Mouse (Mus musculus) MEL (cell line): ENCODE measurements at regions not wholly inside any gene's neighbourhood (a gene's known extent, or its start where the extent isn't known, plus 50 kb on each side); places are given as distances from the start of the nearest gene placed in this dataset.

Source experiments
- DNase-seq: peaks from one replicate; pipeline ENCODE4 v3.0.0; 2011; ENCODE audit warnings: low read depth, low spot score
- H3K27ac ChIP-seq: 2 replicates; pipeline ENCODE4 v1.5.1; 2012; ENCODE audit warnings: low read depth, mild to moderate bottlenecking, control low read depth, low read length, moderate library complexity; ENCODE audit not compliant: control insufficient read depth
- H3K27me3 ChIP-seq, 2 experiments: fragments of 150-350 bp in 1 of 2; sonication (generic) in 1 of 2; 2 replicates each; pipeline ENCODE4 v1.6.1; 2012; ENCODE audit warnings: low read length in 2 of 2, mild to moderate bottlenecking in 2 of 2, improper control_type of control experiment in 1 of 2, moderate library complexity in 1 of 2; ENCODE audit not compliant: insufficient read depth in 2 of 2, control insufficient read depth in 1 of 2
- H3K36me3 ChIP-seq, 2 experiments: 2 replicates each; pipeline ENCODE4 v1.6.1; 2012 to 2014; ENCODE audit warnings: low read length in 2 of 2, improper control_type of control experiment in 1 of 2, inconsistent platforms in 1 of 2, mild to moderate bottlenecking in 1 of 2; ENCODE audit not compliant: insufficient read depth in 2 of 2, control insufficient read depth in 1 of 2
- H3K4me1 ChIP-seq, 2 experiments: fragments of 150-350 bp in 1 of 2; sonication (generic) in 1 of 2; 2 replicates each; pipeline ENCODE4 v1.6.1; 2012; ENCODE audit warnings: low read length in 2 of 2, improper control_type of control experiment in 1 of 2, mild to moderate bottlenecking in 1 of 2; ENCODE audit not compliant: insufficient read depth in 2 of 2, control insufficient read depth in 1 of 2
- H3K4me3 ChIP-seq, 2 experiments: fragments of 150-350 bp in 1 of 2; sonication (generic) in 1 of 2; 2 replicates each; pipeline ENCODE4 v1.5.1; 2012; ENCODE audit warnings: low read depth in 2 of 2, low read length in 2 of 2, mild to moderate bottlenecking in 2 of 2, moderate library complexity in 2 of 2, control low read depth in 1 of 2, improper control_type of control experiment in 1 of 2; ENCODE audit not compliant: control insufficient read depth in 1 of 2, insufficient read depth in 1 of 2
- H3K79me2 ChIP-seq: 2 replicates; pipeline ENCODE4 v1.6.1; 2012; ENCODE audit warnings: mild to moderate bottlenecking, low read length, moderate library complexity; ENCODE audit not compliant: control insufficient read depth, poor library complexity, insufficient read depth
- H3K9ac ChIP-seq: 2 replicates; pipeline ENCODE4 v1.6.1; 2012; ENCODE audit warnings: low read depth, mild to moderate bottlenecking, control low read depth, low read length, moderate library complexity; ENCODE audit not compliant: control insufficient read depth, poor library complexity, severe bottlenecking
- H3K9me3 ChIP-seq: fragments of 150-350 bp; sonication (generic); replicated peaks from 2 replicates; pipeline ENCODE4 v1.6.1; 2012; ENCODE audit warnings: mild to moderate bottlenecking, low read length, improper control_type of control experiment, moderate library complexity; ENCODE audit not compliant: insufficient read depth
- CHD1 ChIP-seq: IDR thresholded peaks from 2 replicates; pipeline ENCODE4 v1.6.1; 2012; ENCODE audit warnings: low read depth, mild to moderate bottlenecking, inconsistent platforms, low read length, improper control_type of control experiment
- ELF1 ChIP-seq: IDR thresholded peaks from 2 replicates; pipeline ENCODE4 v1.6.1; 2014; ENCODE audit warnings: low read depth, mild to moderate bottlenecking, inconsistent platforms, low read length, improper control_type of control experiment, moderate library complexity
- EP300 ChIP-seq, 2 experiments: IDR thresholded peaks; 2 replicates each; pipeline ENCODE4 v1.6.1; 2011; ENCODE audit warnings: improper control_type of control experiment in 2 of 2, low read length in 2 of 2, low read depth in 1 of 2, mild to moderate bottlenecking in 1 of 2
- GABPA ChIP-seq: IDR thresholded peaks from 2 replicates; pipeline ENCODE4 v1.6.1; 2012; ENCODE audit warnings: low read depth, mild to moderate bottlenecking, inconsistent platforms, low read length, improper control_type of control experiment, moderate library complexity
- GATA1 ChIP-seq: IDR thresholded peaks from 2 replicates; pipeline ENCODE4 v1.6.1; 2011; ENCODE audit warnings: low read depth, low read length, improper control_type of control experiment
- HCFC1 ChIP-seq: IDR thresholded peaks from 2 replicates; pipeline ENCODE4 v1.6.1; 2012; ENCODE audit warnings: low read depth, mild to moderate bottlenecking, inconsistent platforms, low read length, improper control_type of control experiment, moderate library complexity
- JUND ChIP-seq: IDR thresholded peaks from 2 replicates; pipeline ENCODE4 v1.6.1; 2011; ENCODE audit warnings: low read depth, mild to moderate bottlenecking, improper control_type of control experiment, low read length
- KAT2A ChIP-seq: conservative IDR thresholded peaks from 2 replicates; pipeline ENCODE4 v1.6.1; 2012; ENCODE audit warnings: low read depth, low read length, improper control_type of control experiment, inconsistent platforms
- MAFK ChIP-seq: IDR thresholded peaks from 2 replicates; pipeline ENCODE4 v1.6.1; 2011; ENCODE audit warnings: low read depth, mild to moderate bottlenecking, low read length, improper control_type of control experiment, borderline replicate concordance
- MAX ChIP-seq: IDR thresholded peaks from 2 replicates; pipeline ENCODE4 v1.6.1; 2011; ENCODE audit warnings: low read length, improper control_type of control experiment
- MXI1 ChIP-seq: IDR thresholded peaks from 2 replicates; pipeline ENCODE4 v1.6.1; 2011; ENCODE audit warnings: mild to moderate bottlenecking, low read depth, low read length, improper control_type of control experiment
- NELFE ChIP-seq: IDR thresholded peaks from 2 replicates; pipeline ENCODE4 v1.6.1; 2011; ENCODE audit warnings: low read depth, low read length, improper control_type of control experiment
- NRF1 ChIP-seq: IDR thresholded peaks from 2 replicates; pipeline ENCODE4 v1.6.1; 2014; ENCODE audit warnings: low read depth, mild to moderate bottlenecking, inconsistent platforms, low read length, improper control_type of control experiment, moderate library complexity; ENCODE audit not compliant: poor library complexity, insufficient read depth, severe bottlenecking
- POLR2AphosphoS5 ChIP-seq: IDR thresholded peaks from 2 replicates; pipeline ENCODE4 v1.6.1; 2012; ENCODE audit warnings: low read depth, borderline replicate concordance, mild to moderate bottlenecking, inconsistent platforms, low read length, moderate library complexity, mixed read lengths
- RAD21 ChIP-seq: IDR thresholded peaks from 2 replicates; pipeline ENCODE4 v1.6.1; 2011; ENCODE audit warnings: mild to moderate bottlenecking, low read depth, low read length, improper control_type of control experiment
- SMC3 ChIP-seq: IDR thresholded peaks from 2 replicates; pipeline ENCODE4 v1.6.1; 2011; ENCODE audit warnings: low read depth, low read length, improper control_type of control experiment
- TCF12 ChIP-seq: IDR thresholded peaks from 2 replicates; pipeline ENCODE4 v1.6.1; 2014; ENCODE audit warnings: low read depth, mild to moderate bottlenecking, inconsistent platforms, low read length, improper control_type of control experiment, moderate library complexity
- USF2 ChIP-seq, 2 experiments: IDR thresholded peaks; 2 replicates each; pipeline ENCODE4 v1.6.1; 2011 to 2012; ENCODE audit warnings: improper control_type of control experiment in 2 of 2, low read length in 2 of 2, borderline replicate concordance in 1 of 2, inconsistent platforms in 1 of 2, low read depth in 1 of 2, mild to moderate bottlenecking in 1 of 2; ENCODE audit not compliant: insufficient read depth in 1 of 2
- ZKSCAN1 ChIP-seq: IDR thresholded peaks from 2 replicates; pipeline ENCODE4 v1.6.1; 2012; ENCODE audit warnings: low read depth, mild to moderate bottlenecking, inconsistent platforms, low read length, improper control_type of control experiment, moderate library complexity
- ZNF384 ChIP-seq: IDR thresholded peaks from 2 replicates; pipeline ENCODE4 v1.6.1; 2012; ENCODE audit warnings: low read depth, mild to moderate bottlenecking, inconsistent platforms, low read length, improper control_type of control experiment

GRCm38 (mm10) chr9:71058655-71059054 is 106.6 kb upstream of the Lipc start:
- H3K9me3 ChIP-seq: no peaks in the 10 kb centered on the region
- peak; percentile 14 for DNase-seq
- no peaks in the 10 kb centered on the region for H3K79me2 ChIP-seq

GRCm38 (mm10) chr9:71056836-71057235 is 104.8 kb upstream of the Lipc start:
- Histone ChIP-seq H3K79me2 (no peaks in the 10 kb centered on the region), H3K27ac (no peak overlapping the region), H3K9me3 (no peaks in the 10 kb centered on the region), H3K4me1 (no peaks in the 10 kb centered on the region), H3K4me3 (no peak overlapping the region), H3K27me3 (peaks cover 8 to 13% of the 10 kb centered on the region in 2 experiments), H3K36me3 (no peaks in the 10 kb centered on the region), H3K9ac (no peak overlapping the region)
- DNase-seq: no peak
- no peak for TF ChIP-seq EP300 (IDR thresholded peaks at IDR 0.05; ENCODE audit: low read depth in 1 of 2, low read length in 2 of 2)

More at GRCm38 (mm10) chr9:71058655-71059054, 106.6 kb upstream of the Lipc start:
- Histone ChIP-seq H3K27me3 (peaks cover 2 to 7% of the 10 kb centered on the region in 2 experiments), H3K27ac (no peak overlapping the region), H3K4me1 (no peaks in the 10 kb centered on the region), H3K4me3 (no peak overlapping the region), H3K36me3 (no peaks in the 10 kb centered on the region), H3K9ac (no peak overlapping the region)
- TF ChIP-seq GATA1 (peak; percentile 50; the same call in 1 of the 2 replicates), MAX (no peak), POLR2AphosphoS5 (no peak)

- TF ChIP-seq KAT2A: no peak
- no peak for TF ChIP-seq NRF1
- TF ChIP-seq RAD21: no peak
- no peak for TF ChIP-seq JUND
- TF ChIP-seq TCF12: no peak
- no peak for TF ChIP-seq ZKSCAN1
- TF ChIP-seq CHD1: no peak
- no peak for TF ChIP-seq GABPA
- TF ChIP-seq NELFE: no peak
- no peak for TF ChIP-seq USF2 (IDR thresholded peaks at IDR 0.05; ENCODE audit: borderline replicate concordance in 1 of 2, insufficient read depth in 1 of 2, low read depth in 1 of 2, low read length in 2 of 2)
- no peak for TF ChIP-seq MXI1
- TF ChIP-seq HCFC1: no peak
- no peak for TF ChIP-seq SMC3
- no peak for TF ChIP-seq MAFK
- no peak for TF ChIP-seq ZNF384
- TF ChIP-seq EP300 (IDR thresholded peaks at IDR 0.05; ENCODE audit: low read depth in 1 of 2, low read length in 2 of 2): no peak
- no peak for TF ChIP-seq ELF1
- TF ChIP-seq, all 39 proteins: peak for 0
- no peak overlapping the region for H3K4me3 ChIP-seq
- peak; percentile 36 for DNase-seq
- H3K27ac ChIP-seq: no peak overlapping the region
- no peaks in the 10 kb centered on the region for H3K36me3 ChIP-seq
- no peaks in the 10 kb centered on the region for H3K9me3 ChIP-seq
- peaks cover 3% of the 10 kb centered on the region in 2 experiments; a peak in 2 of 4 replicates for H3K27me3 ChIP-seq
- H3K4me1 ChIP-seq: no peaks in the 10 kb centered on the region
- no peaks in the 10 kb centered on the region for H3K79me2 ChIP-seq
- H3K9ac ChIP-seq: no peak overlapping the region
These were observed 91.9 kb upstream of the Lipc start for GRCm38 (mm10) chr9:71043899-71044298.
